Mouse (Mus musculus): ENCODE data around the gene Dennd1a.
A peak's percentile ranks its signal among the peaks of the same experiment; 100 is the strongest.

Dennd1a gene

DNA sequence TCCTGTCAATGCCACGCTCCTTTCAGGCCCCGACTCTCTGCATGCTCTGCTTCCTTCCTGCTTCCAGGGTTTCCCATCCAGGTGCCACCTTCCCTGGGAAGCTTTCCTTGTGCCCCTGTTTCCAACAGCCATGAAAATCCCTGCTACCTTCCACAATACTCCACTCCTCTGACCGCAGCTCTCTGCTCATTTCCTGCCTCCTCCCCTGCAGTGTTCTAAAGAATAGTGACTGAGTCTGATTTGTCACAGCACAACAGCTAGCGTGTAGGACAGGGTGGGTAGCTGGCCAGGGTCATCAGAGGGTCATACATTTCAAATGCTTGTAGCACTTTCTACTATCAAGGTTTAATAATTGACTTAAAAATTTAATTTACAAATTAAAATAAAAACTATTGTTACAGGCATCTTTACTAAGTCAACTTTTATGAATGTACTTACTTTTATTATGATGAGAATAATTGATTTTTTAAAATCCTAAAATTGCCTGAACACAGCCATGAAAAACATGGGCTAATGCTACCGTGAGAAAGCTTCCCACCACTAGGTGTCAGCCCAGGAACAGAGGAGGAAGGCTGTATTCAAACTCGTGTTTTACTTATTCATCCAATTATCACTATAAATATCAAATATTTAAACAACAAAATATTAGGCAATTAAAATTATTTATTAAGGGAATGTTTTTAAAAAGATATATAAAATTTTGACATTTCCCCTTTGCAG lies 361.6 kb downstream of the Dennd1a start:
- no peak for DNase-seq (ENCODE audit: extremely low spot score, low read depth, low spot score)

- peak; percentile 35 for DNase-seq (ENCODE audit: extremely low spot score, low read depth, low spot score)
These were observed 378.3 kb downstream of the Dennd1a start for GRCm38 (mm10) chr2:37908721-37909506.

GRCm38 (mm10) chr2:37908296-37908695 lies 378.9 kb downstream of the Dennd1a start:
- DNase-seq (ENCODE audit: extremely low spot score, low read depth, low spot score): no peak

GRCm38 (mm10) chr2:37906261-37906660 lies 380.9 kb downstream of the Dennd1a start:
- DNase-seq (ENCODE audit: extremely low spot score, low read depth, low spot score): no peak

- no peak for DNase-seq (ENCODE audit: extremely low spot score, low read depth, low spot score)
These were observed 383.9 kb downstream of the Dennd1a start for GRCm38 (mm10) chr2:37903286-37903685.

- DNase-seq (ENCODE audit: extremely low spot score, low read depth, low spot score): no peak
These were observed 404.0 kb downstream of the Dennd1a start for GRCm38 (mm10) chr2:37883214-37883613.

DNA sequence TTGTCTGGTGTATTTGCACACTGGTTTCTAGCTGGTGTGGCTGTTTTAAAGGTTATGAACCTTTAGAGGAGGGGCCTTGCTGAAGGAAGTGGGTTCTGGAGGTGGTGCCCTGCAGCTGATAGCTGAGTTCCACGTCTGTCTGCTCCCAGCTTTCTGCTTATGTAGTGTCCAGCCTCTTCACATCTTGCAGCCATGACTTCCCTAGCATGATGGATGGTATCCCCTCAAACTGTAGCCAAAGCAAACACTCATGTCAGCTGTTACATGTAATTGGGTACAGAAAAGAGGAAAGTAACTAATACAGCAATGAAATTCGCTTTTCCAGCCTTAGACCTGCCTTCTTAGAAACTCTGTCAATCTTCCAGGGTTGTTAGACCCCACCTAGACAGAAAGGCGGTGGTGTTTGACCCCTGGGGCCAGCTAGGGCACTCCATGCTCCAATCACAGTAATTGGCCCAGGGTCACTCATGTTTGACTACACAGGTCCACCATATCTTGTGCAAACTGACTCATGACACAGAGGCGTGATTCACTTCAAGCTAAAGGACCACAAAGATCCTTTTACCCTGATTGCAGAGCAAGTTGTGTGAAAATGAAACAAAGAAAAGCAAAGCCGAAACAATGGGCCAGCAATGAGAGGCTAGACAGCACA lies 405.8 kb downstream of the Dennd1a start:
- DNase-seq (ENCODE audit: extremely low spot score, low read depth, low spot score): no peak

- no peak for DNase-seq (ENCODE audit: extremely low spot score, low read depth, low spot score)
These were observed 407.5 kb downstream of the Dennd1a start for GRCm38 (mm10) chr2:37879697-37880096.

GRCm38 (mm10) chr2:37872791-37873190 lies 414.4 kb downstream of the Dennd1a start:
- DNase-seq (ENCODE audit: extremely low spot score, low read depth, low spot score): no peak

GRCm38 (mm10) chr2:37869628-37870027 lies 417.6 kb downstream of the Dennd1a start:
- DNase-seq (ENCODE audit: extremely low spot score, low read depth, low spot score): peak; percentile 49

DNA sequence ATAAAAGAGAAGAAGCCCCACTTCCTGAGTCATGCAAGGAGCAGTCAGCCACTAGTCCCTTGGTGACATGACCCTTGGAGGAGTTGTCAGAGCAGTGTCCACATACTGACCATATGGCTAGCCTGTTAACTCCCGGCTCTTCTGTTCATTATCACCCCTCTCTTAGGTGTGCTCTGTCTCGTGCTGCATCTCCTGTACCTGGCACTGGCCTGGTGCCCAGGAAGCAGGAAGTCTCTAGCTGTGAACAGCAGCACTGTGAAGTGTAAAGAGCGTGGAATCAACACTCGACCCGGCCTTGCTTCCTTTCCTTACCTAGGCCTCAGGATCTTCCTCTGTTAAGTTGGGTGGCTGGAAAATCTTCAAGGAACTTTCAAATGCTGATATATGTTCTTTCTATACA lies 419.8 kb downstream of the Dennd1a start:
- DNase-seq (ENCODE audit: extremely low spot score, low read depth, low spot score): no peak

GRCm38 (mm10) chr2:37857472-37857871 lies 429.7 kb downstream of the Dennd1a start:
- no peak for DNase-seq (ENCODE audit: extremely low spot score, low read depth, low spot score)

DNA sequence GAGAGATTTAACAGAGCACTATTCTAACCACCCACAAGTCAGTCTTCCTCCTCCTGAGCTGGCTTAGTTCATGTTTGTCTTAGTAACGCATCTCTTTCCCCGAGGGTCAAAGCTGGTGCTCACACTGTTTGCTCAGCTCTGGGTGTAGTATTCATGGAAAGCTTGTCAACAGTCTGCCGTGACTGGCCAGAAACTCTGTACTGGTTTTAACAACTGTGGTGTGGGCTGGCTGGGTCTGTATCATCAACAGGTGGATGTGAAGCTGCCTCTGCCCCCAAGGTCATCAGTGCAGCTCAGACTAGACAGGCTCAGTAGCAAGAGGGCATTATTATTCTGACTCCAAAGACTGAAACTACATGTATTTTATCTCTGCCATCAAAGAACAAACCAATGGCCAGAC lies 430.2 kb downstream of the Dennd1a start:
- no peak for DNase-seq (ENCODE audit: extremely low spot score, low read depth, low spot score)

- DNase-seq (ENCODE audit: extremely low spot score, low read depth, low spot score): no peak
These were observed 432.0 kb downstream of the Dennd1a start for GRCm38 (mm10) chr2:37855226-37855625.

DNA sequence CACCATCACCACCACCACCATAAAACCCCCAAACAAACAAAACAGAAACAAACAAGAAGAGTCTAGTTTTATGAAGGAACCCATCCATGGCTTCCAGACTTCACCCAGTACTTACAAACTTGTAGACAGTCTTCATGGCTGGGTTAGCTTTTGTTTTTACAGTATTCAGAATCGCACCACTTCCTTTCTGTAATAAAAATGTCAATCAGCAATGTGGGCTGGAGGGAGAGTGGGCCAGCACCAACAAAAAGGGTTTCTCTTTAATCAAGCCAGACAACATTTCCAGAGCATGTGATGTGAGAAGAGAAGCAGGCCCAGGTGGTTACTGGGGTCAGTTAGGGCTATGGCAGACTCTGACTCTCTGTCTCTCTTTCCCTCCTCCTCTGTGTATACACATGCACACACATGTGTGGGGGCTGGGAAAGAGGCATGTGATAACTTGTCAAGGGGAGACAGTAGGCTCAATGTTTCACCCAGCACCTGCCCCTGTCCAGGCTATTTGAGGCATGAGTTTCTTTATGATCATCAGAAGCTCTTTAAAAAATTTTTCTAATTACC lies 433.2 kb downstream of the Dennd1a start:
- DNase-seq (ENCODE audit: extremely low spot score, low read depth, low spot score): no peak

- DNase-seq (ENCODE audit: extremely low spot score, low read depth, low spot score): no peak
These were observed 436.6 kb downstream of the Dennd1a start for GRCm38 (mm10) chr2:37850626-37851025.

DNA sequence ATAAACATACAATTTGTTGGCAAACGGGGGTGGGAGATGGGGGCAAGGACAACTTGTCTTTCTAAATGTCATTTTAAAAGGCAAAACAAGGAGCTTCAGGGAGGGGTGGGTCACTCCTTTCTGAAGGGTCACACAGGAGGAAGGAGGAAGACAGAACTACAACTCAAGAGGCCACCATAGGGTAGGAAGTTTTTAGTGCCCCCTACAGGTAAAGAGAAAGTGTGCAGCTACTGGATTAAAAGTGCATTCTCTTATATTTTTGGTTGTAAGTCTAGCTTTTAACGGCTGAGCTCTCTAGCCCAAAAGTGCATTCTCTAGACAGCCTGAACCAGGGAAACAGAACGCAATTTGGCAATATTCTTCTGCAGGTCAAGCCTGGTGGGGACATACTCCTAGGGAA lies 437.8 kb downstream of the Dennd1a start:
- DNase-seq (ENCODE audit: extremely low spot score, low read depth, low spot score): no peak

- no peak for DNase-seq (ENCODE audit: extremely low spot score, low read depth, low spot score)
These were observed 444.5 kb downstream of the Dennd1a start for GRCm38 (mm10) chr2:37842719-37843118.

GRCm38 (mm10) chr2:37842151-37842569 lies 445.0 kb downstream of the Dennd1a start:
- DNase-seq (ENCODE audit: extremely low spot score, low read depth, low spot score): peak; percentile 20

GRCm38 (mm10) chr2:37839922-37840321 lies 447.3 kb downstream of the Dennd1a start:
- DNase-seq (ENCODE audit: extremely low spot score, low read depth, low spot score): no peak

GRCm38 (mm10) chr2:37838202-37838984 lies 448.8 kb downstream of the Dennd1a start:
- DNase-seq (ENCODE audit: extremely low spot score, low read depth, low spot score): no peak
